Mouse (Mus musculus) embryo, embryonic 9.5 days (tissue): Measurements from ENCODE around the gene Pcsk4.

Experiments used
- DNase-seq: peaks from one replicate; pipeline ENCODE4 v3.0.0-alpha.2; 2017; ENCODE audit errors: extremely low spot score

Pcsk4 gene

DNA sequence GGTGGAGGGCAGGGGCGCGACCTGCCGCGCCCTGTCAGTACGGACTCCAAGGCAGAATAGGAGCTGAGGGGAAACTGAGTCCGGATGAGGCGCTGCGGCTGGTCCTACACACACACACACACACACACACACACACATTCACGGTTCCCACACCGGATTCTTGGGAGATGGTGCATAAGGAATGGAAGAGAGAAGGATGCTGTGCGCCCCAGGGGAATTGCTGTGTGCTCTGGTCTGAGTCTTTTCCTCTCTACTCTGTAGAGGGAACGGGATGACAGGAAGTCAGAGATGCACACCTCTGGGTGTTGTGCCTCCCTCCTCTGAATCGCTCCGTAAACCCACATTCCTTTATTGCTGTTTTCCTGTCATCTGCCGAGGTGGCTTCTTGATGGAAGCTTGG, 30.0 kb downstream of the Pcsk4 start:
- DNase-seq, result no peak

DNA sequence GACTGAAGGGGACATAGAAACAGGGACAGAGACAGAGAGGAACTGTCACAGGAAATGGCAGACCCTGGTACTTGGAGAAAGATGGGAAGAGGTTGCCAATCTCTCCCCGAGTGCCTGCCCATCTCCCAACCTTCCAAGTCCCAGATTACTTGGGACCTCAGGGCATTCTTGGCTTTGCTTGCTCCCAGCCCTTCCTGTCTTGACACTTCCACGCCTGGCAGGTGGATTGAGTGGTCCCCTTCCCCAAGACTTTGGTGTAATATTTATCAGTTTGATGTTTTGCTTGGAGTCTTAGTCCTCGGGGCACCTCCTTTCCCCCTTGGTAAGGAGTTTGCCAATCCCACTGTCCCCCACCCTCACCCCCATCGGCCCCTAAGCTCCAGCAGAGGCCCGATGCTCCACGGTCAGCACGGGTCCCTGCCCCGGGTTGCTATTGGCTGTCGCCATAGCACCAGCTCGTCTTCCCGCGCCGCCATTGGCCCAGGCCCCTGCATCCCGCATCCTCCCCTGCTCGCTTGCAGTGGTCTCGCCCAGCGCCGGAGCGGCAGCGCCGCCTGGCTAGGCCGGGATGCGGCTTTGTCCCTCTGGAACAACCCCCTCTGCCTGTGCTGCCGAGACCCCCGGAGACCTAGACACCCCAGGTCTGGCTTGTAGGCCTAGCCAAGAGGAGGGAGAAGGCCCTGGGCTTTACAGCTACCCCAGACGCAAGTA, 30.6 kb downstream of the Pcsk4 start:
- peak; percentile 83 for DNase-seq

DNA sequence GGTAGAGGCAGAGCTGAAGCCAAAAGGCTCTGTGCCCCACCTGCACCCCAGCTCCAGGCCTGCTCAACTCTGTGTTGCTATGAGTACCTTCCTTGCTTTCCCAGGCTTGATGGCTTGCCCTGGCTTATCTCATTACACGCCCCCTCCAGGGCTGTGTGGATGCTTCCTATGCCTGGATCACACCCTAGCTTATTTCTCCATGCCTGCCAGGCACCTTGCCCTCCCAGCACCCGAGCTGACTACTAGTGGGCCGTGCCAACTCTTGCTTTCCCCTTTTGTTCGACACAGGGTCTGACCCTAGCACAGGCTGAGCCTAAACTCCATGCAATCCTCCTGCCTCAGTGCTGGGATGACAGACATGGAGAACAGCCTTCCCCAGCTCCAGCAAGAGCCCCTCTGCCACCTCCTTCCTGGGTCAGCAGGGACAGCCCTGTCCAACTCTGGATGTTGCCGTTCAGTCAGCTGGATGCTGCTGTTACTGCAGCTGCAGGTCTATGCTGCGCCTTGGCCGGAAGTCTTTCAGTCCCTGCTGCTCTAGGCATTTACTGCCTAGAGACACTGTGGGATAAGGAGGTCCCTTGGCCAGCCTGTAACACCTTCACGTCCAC, 31.7 kb downstream of the Pcsk4 start:
- DNase-seq, result no peak

DNA sequence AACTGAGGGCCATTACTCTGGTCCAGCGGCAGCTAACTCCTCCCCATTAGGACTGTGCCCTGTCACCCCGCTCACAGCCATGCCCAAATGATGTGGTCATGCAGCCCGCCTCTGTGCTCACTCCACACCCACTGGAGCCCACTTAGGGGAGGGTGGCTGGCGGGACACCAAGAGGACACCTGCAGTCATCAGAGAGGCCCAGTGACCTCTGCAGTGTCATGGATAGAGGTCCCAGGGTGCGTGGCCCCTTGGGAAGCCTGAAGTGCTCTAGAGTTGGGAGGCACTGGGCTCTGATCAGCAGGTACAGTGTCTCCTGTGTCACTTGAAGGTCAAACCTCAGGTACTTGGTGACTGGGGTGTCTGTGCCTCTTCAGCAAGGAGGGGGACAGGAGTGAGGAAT, 32.5 kb downstream of the Pcsk4 start:
- DNase-seq, result no peak

- DNase-seq, result peak; percentile 85
These were observed 33.5 kb downstream of the Pcsk4 start, which contains the start of gene Apc2 for GRCm38 (mm10) chr10:80295618-80296425. Gene Apc2, plus strand, starts transcription at chr10:80295977.

DNA sequence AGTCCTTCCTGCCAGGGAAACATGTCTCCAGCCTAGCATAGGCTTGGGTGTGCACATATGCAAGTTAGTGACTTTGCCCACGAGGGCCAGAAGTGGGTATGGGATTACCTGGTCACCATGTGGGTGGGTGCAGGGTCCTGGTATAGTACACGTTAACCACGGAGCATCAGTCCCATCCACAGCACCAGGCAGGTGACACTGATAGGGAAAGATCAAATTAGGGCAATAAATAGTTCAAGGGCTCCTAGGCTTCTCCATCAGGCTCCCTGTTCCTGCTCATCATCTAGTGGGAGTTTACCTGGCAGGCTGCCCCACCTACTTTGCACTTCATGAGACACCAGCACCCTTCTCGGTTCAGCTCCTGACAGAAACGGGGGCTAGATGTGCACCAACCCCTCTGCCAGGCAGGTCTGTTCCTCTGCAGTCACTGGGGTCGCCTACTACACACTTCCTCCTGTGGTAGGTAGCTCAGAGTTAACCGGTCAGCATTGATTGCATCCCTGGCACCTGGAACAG, 34.5 kb downstream of the Pcsk4 start:
- DNase-seq, result no peak

DNA sequence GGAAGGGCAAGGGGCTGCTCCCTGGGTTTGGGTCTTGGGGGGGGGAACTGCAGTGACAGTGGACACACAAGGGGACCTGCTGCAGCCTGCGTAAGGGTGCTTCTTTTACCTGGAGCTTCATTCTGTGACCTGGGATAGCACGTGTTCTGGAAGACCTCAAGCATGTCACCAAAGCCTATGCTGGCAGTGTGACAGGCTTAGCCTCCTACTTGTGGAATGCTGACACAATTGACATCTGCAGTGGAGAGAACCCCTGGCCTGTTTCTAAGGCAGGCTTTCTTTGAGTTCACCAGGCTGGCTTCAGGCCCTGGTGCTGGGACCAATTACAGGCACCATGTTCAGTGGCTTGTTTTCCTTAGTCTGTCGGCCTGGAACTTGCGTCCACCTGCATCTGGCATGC, 35.0 kb downstream of the Pcsk4 start:
- DNase-seq, result no peak

- no peak for DNase-seq
These were observed 36.0 kb downstream of the Pcsk4 start for GRCm38 (mm10) chr10:80293325-80293724.

GRCm38 (mm10) chr10:80292251-80293146, 36.8 kb downstream of the Pcsk4 start, which contains the start of gene Rps15:
Gene Rps15, plus strand, starts transcription at chr10:80292453.
- DNase-seq, result peak; percentile 94

DNA sequence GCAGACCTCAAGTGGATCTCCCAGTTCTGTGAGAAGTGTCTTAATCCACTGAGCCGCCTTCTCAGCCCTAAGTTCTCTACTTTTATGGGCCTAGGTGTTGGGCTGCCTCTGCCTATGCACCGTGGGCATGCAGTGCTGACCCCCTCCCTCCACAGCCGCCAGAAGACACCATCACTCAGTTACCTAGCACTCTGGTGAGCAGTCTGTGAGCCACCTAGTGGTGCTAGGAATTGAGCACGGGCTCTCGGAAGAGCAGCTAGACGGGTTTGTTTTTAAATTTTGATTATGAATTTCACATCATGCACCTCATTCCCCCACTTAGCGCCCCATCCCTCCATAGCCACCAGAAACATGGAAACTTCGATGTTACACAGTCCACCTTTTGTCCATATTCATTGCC, 40.6 kb downstream of the Pcsk4 start:
- no peak for DNase-seq

DNA sequence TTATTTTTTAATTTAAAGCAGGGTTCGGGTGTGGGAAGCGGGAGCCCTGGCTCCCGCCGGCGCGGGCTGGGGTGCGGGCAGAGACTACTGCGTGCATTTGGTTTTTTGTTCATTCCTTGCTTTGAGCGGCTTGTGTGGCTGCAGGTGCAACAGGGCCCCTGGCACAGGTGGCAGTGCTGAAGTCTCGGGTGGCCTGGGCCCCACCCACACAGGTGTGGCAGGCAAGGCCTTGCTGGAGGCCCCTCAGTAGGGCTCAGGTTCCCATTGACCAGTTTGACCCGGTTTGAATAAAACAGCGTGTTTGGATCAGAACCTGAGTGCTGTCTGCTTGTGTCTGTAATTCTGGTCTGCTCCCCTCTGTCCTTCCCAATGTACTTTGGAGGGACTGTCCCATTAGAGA, 41.2 kb downstream of the Pcsk4 start:
- DNase-seq, result no peak

DNA sequence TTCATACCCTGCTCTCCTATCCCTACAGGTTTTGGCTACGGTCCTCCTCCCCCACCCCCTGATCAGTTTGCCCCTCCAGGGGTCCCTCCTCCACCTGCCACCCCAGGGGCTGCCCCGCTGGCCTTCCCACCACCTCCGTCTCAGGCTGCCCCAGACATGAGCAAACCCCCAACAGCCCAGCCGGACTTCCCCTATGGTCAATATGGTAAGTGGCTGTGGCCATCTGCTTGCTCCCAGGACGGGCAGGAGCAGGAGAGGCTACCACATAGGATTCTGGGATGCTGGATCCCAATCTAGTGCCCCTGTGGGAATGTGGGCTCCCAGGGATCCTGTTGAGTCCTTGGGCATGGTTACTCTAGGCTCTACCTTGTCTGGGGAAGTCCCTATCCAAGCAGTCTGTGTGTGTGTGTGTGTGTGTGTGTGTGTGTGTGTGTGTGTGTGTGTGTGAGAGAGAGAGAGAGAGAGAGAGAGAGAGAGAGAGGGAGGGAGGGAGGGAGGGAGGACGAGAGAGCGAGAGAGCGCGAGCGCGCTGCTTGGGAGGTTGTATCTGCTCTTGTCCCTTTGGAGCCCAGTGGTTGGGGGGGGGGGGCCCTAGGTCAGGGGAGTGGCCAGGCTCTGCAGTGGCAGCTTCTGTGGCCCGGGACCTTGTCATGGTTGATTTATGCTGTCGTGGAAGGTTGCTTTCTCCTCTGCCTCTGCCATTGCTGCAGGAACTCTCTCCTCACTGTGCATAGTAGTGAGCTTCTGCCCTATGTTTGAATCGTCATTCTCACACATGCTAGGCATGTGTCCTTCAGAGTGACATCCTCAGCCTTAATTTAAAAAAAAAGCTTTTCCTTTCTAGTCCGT, 43.9 kb downstream of the Pcsk4 start:
- no peak for DNase-seq

DNA sequence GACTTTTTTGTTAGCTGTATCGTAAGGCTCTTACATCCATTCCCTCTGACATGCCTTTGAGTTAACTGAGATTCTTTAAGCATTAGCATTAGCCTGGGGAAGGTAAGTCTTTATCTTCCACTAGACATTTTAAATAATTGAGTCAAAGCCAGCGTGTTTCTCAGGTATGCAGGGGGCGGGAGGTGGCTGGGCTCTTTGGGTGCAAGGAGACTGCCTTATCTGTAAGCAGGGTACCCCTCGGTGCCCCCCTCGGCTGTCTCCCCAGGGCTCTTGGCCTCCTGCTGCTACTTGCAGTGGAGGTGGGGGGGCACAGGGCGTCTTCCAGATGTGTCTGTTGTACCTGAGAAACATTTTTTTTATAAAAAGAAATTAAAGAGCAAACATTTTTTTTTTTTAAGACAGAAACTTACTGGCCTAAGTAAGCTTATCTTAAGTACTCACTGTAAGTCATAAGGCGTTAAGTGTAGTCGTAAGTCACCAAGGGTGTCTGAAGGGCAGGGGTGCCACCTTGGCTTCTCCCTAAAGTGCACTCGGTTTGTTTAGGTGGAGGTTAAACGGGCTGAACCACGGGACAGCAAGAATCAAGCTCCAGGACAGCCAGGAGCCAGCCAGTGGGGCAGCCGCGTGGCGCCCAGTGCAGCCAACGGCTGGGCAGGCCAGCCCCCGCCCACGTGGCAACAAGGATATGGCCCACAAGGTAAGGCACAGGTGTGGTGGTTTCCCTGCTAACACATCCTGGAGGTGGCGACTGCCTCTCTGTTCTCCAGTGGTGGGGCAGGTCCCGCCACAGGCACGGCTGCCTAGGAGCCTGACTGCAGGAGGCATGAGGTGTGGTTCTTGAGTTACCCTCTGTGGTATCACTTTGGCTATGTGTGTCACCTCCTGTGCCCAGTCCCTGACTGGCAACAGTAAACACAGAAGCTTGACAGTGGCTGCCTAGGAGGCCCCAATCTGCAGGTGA, 46.5 kb downstream of the Pcsk4 start:
- DNase-seq, result no peak

DNA sequence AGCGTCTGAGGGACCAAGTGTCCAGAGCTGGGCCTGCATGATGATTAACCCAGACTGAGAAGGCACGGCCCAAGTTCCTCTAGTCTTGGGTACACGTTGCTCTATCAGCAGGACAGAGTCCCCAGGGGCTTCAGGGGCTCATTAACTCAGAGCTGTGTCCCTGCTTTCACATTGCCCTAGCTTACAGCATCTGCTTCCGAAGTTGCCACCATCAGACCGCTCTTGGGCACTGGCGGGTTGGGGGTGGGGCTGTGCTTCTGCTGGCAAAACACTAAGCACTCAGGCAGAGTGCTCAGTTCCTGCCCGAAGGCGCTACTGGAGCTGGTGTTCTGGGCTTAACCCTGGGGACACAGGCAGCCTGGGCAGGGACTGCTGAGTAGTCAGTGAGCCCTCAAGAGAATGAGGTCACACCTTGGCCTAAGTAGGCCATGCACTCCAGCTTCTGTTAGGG, 47.4 kb downstream of the Pcsk4 start:
- DNase-seq, result no peak

GRCm38 (mm10) chr10:80281304-80281703, 48.0 kb downstream of the Pcsk4 start:
- no peak for DNase-seq

- DNase-seq, result no peak
These were observed 50.0 kb downstream of the Pcsk4 start for GRCm38 (mm10) chr10:80279273-80279672.

DNA sequence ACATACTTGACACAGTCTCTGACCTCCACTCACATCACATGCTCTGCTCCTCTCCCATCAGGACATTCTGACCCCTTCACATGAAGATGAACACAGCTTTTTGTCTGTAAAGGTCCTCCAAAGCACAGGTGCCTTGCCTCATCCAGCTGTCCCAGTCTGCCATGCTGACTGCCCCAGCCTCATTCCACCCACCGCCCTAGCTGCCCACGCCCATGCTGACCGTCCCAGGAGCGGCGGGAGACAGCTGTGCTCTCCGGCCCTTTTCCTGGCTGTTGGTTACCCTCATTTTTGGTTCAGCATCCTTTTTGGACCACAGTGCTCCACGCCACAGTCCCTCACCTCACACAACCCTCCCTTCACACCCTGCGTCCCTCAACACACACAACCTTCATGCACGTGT, 50.9 kb downstream of the Pcsk4 start:
- DNase-seq, result no peak

DNA sequence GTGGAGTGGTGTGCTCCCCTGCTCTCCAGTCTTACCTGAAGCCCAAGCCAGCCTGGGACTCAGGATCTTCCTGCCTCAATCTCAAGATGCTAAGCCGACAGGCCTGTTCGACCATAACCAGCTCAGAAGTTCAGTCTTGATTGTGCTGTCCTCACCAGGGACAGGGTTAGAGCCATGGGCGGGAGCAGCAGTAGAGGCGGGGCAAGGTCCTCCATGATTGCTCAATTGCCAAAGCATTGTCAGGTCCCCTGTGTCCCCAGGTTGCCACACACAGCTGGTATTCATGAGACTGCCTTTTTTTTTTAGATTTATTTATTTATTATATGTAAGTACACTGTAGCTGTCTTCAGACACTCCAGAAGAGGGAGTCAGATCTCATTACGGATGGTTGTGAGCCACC, 53.1 kb downstream of the Pcsk4 start:
- no peak for DNase-seq

GRCm38 (mm10) chr10:80273847-80274246, 55.5 kb downstream of the Pcsk4 start:
- DNase-seq, result no peak
